Mouse (Mus musculus) ES-E14 (cell line): ENCODE measurements around the gene Tesc.

Source experiments
- CHD2 ChIP-seq: IDR thresholded peaks from 2 replicates; pipeline ENCODE4 v1.6.1; 2014; ENCODE audit warnings: mild to moderate bottlenecking, low read depth, low read length, inconsistent platforms
- MAFK ChIP-seq: IDR thresholded peaks from 2 replicates; pipeline ENCODE4 v1.6.1; 2014; ENCODE audit warnings: mild to moderate bottlenecking, low read depth, low read length, inconsistent platforms; ENCODE audit not compliant: insufficient read depth
- ZC3H11A ChIP-seq: IDR thresholded peaks from 2 replicates; pipeline ENCODE4 v1.6.1; 2012; ENCODE audit warnings: low read depth, mild to moderate bottlenecking, inconsistent platforms, low read length, borderline replicate concordance

DNA sequence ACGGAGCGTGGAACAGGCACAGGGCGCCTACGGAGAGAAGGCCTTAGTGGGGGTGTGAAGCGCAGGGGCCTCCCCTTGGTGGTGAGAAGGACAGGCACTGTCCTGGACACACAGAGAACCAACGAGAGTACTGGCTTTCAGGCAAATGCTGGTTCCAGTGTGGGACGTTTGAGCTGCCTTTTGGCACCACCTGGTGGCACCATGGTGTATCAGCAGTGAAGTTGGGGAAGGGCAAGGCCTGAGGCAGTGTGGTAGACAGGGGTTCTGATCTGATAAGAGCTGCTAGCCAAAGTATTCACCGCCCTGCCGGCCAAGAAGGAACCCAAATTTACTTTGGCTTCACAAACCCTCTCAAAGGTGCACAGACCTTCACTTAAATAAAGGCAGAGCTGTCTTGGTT is 41.8 kb downstream of the Tesc start:
- TF ChIP-seq MAFK (no peak), ZC3H11A (peak; percentile 40; the same call in 1 of the 2 replicates), CHD2 (no peak)
